Mouse (Mus musculus) erythroid progenitor cell, adult 5-6 weeks (primary cell): ENCODE data around the gene Chst11. TPM values are rescaled to one million over a fixed set of nuclear protein-coding genes. Genes with fewer than 3 reads are reported as not detected.

ENCODE experiments used
- ATAC-seq: replicated peaks from 2 replicates; pipeline ENCODE4 v1.8.0; 2016; ENCODE audit warnings: moderate number of reproducible peaks, mild to moderate bottlenecking, moderate TSS enrichment, inconsistent platforms; ENCODE audit not compliant: poor library complexity, low FRiP score, severe bottlenecking
- total RNA-seq, 2 experiments: library from RNA; stranded (forward) in 1 of 2; stranded (reverse) in 1 of 2; fragments of 150-400 nt in 1 of 2; fragments of 186-747, 209-891 nt in 1 of 2; gene quantifications; 2 replicates each; pipeline versions ENCODE4 v1.2.3 to v1.2.4; 2015 to 2017; ENCODE audit warnings: low replicate concordance in 2 of 2

Chst11 gene
- total RNA-seq, 2 experiments from 2014 or later = 15.9 to 17.2 TPM

DNA sequence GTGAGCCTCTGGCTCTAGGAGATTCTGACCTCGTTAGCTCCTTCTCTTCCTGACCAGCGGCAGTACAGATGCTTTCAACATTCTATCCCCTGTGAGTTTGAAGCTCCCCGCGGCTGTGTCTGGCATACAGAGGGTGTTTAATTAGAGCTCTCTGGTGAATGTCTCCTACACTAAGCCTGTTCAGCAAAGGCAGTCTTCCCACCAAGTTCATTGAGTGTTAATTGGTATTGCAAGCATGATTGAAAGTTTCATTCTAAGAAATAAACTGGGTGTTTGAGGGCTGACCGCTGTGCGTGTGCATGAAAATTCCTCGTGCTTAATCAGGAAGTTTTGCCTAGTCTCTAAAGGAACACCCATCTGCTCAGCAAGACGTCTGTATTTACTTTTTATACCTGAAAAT lies 173.0 kb downstream of the Chst11 start:
- ATAC-seq = no peak

DNA sequence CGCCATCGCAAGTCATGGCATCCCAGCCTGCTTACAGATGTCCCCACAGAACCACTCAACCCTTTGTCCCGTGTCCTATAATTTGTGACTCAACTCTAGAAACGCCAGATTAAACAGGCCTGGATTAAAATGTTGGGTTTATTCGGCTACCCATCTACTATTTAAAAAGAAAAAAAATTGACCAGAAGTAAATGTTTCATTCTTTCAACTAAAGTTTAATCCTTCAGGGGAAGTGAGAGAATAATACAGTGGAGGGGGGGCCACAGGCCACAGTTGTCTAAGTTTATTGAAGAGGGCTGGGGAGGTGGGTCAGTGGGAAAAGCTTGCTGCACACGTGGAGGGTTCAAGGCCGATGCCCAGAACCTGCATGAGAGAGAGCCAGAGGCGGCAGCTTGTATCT lies 173.9 kb downstream of the Chst11 start:
- ATAC-seq = no peak

DNA sequence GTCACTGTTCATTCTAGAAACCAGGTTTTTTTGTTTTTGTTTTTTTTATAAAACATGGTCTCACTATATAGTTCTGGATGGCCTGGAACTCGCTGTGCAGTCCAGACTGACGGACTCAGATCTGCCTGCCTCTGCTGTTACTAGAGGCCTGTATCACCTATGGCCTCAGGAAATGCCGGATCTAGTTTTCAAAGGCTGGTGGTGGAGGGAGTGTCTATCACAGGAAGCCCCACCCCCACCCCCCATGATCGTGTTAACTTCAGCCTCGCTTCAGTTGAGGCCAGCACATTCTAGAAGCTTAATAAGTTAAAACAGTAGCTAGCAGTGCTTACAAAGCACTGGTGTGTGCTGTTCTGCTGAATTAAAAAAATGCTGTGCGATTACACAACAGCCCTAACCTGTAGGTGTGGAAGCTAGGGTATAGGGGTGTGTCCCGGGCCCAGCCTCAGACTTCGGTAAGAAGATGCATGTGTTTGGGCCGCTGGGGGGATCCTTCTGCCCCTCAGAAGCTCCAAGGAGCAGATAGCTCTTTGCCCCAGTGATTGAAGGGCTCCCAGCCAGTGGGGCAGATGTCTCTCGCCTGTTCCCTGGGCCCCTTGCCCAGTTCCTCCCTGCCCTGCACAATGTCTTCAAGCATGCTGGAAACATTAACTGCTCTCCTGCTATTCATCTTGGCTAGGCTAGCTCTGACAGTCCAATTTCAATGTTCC lies 176.5 kb downstream of the Chst11 start:
- ATAC-seq = no peak

DNA sequence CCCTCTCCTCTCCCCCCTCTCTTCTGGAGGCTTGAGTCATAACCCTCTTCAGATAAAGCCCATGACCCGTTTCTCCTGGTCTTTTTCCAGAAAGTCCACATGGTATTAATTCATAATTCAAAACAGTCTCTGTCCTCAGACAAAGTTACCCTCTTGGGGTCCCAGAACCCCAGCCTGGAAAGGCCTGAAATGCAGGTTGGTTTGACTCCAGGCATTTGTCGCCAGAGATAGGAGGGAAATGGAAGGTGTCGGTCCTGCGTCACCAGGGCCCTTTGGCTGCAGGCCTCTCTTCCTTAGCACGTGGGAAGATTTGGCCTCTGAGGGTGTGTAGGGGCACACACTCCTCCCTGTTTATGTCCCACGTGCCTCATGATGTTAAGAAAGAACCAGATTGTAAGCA lies 178.6 kb downstream of the Chst11 start:
- ATAC-seq = no peak

DNA sequence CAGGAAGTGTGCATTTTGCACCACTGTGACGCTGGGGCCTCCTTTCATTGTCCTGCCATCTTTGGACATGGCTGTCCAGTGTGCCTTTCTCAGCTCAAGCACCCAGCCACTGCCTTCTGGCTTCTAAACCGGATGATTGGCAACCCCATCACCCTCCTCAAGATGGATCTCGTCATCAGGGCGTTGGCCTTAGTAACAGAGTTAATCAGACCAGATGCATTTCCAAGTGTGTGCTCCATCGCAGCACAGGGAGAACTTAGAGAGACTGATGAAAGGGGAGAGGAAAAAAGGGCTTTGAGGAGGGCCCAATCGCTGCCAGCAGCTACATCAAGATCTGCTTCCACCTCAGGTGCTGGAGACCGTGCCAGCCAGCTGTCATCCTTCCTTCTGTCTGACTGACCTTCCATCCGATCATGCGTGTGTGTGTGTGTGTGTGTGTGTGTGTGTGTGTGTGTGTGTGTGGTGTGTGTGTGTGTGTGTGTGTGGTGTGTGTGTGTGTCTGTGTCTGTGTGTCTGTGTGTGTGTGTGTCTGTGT lies 179.7 kb downstream of the Chst11 start:
- no peak for ATAC-seq

DNA sequence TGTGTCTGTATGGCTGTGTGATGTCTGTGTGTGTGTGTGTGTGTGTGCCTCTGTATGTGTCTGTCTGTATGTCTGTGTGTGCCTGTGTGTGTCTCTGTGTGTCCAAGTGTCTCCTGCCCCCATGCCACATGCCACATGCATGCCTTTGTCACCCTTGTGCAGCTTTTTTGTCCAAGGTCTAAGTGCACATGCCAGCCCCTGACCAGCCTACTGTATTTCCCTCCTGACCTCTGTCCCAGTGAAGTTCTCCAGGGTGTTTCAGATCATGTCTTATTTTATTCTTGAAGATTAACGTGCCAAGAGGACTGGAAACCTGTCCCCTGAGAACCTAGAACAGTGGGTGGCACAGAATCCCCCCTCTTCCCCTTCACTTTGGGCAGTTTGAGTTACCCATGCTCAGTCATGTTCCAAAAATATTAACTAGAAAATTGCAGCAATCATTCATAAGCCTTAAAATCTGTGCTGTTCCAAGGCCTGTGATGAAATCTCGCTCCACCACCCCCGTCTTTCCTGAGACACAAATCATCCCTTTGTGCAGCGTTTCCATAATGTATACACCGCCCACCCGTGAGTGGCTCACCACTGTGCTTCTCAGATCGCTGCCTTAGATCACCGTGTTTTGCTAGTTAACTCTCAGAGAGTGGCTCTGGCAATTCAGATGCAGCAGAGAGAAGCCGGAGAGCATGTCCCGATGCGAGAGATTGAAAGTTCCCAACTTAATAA lies 180.4 kb downstream of the Chst11 start:
- no peak for ATAC-seq

DNA sequence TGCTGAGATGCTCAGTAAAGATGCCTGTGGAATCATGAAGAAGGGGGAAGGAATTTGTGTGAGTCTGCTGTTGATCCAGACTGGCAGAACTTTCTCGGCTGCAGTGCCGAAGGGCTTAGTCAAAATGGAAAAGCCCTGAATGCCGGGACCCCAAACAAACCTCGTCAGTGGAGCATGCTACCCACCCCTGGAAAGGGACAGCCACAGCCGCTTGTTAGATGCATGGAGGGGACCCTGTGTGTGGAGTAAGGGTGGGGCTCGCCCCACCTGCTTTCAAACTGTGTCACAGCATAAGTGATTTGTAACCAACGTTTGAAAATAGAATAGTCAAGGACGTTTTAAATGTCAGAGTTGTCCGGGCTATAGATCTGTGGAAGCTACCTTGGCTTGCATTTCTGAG lies 181.0 kb downstream of the Chst11 start:
- no peak for ATAC-seq

DNA sequence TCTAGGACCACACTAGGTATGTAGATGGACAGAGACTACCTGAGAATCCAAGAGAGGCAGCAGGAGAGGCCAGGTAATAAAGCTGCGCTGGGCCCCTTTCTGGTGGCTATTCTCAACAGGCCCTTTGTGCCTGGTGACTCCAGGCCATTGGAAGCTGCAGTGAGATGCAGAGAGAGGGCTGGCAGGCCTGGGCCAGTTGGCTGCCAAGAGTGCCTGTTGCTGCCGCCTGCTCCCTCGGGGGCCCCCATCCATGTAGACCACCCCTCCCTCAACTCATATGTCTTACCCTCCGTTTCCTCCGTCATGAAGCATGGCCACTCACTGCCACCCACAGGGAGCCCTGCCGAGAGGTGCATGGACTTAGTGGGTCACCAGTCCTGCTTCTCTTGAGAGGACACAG lies 182.2 kb downstream of the Chst11 start:
- ATAC-seq = no peak

DNA sequence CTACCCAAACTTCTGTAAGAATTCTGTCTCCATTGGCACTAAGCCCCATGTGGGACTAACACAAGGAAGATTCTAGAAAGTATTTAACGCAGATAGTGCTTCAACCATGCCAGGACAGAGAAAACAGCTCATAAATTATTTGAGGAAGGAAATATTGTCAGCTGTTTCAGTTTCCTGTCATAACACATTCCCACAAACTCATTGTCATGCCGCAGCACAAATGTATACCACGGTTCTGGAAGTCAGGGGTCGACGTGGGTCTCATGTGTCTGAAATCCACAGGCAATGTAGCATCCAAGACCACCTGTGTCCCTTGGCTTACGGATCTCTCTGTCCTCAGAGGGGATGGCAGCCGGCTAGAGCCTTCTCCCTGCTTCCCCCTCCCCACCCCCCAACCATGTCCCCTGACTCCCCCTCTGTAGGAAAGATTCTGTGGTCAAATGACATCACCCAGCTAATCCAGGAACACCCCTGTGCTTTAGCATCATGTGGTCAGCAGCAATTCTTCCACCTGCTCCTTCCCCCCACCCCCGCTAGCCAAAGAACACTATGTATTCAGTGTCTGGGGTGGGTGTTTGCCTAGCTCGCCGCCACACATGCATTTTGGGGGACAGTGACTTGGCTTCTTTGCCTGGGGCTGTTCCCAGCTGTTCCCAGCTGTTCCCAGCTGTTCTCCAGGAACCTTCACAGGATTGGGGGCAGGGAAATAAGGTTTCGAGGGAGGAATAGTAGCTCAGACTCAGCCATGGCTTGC lies 183.2 kb downstream of the Chst11 start:
- no peak for ATAC-seq

DNA sequence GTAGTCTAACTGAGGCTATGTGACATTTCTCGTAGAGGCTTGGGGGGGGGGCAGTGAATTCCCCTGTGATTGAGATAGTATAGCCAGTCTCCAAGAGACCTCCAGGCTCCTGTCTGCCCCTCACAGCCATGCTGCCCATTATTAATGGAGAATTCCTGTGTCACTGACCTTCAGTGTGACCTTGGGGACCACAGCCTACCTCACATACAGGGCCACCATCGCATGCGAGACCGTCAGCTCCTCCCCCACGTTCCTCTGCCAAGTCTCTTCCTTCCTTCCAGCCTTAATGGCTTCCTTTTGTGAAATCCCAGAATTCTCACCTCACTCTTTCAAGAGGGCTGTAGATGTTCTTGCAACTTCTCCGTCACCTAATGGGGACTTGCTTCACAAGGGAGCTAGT lies 184.3 kb downstream of the Chst11 start:
- no peak for ATAC-seq

DNA sequence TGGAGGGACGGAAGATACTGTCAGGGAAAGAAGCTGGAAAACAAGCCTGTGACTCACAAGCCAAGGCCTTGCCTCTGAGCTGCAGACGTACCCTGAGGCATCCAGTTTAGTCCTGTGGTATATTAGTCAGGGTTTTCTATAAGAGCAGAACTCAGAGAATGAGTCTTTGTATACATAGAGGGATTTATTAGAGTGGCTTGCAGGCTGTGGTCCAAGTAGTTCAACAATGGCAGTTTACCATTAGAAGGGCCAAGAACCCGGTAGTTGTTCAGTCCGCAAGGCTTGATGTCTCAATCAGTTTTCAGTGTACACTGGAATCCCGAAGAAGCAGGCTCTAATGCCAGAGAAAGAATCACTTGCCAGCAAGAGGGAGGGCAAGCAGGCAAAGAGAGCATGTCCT lies 192.9 kb downstream of the Chst11 start:
- no peak for ATAC-seq

DNA sequence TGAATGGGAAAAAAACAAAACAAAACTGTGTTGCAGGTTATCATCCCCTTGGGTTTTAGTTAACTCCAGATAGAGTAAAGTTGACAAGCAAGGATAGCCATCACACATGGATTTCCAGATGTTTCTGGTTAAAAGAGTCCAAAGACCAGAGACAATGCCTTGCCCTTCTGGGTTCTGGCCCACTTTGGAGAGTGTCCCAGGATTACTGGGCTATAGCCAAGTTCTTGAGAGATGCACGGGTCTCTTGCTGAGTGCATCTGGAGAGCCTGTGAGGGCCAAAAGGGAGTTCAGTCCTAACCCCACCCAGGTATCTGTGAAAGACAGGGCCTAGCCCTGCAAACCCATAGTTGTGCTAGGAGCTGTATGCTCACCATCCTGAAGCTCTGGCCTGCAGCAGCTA lies 193.4 kb downstream of the Chst11 start:
- no peak for ATAC-seq

DNA sequence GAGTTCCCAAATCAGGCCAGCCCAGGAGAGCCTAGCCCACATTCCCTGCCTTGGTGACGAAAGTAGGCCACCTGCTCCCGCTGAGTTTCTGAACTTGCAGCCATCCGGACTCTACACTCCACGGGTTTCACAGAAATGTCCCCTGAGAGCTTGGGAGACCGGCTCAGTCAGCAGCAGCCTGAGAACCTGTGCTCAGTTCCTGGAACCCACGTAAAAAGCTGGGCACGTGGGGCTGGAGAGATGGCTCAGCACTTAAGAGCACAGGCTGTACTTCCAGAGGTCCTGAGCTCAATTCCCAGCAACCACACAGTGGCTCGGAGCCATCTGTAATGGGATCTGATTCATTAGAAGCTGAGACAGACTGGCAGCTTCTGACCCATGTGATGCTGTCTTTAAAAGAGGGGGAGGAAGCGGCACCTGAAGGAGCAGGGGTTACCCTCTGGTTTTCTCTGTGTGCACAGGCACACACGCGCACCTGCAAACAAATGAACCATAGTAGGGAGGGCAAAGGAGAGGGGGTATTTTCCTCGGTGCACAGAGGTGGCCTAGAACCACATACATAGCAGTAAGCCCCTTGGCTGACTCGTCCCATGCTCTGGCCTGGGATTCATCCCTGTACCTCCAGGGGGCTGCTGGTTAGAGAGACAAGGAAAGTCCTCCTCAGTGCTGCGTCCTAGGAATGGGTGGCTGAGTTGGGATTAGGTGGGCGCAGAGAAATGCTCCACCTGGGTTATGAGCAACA lies 196.7 kb downstream of the Chst11 start:
- no peak for ATAC-seq

DNA sequence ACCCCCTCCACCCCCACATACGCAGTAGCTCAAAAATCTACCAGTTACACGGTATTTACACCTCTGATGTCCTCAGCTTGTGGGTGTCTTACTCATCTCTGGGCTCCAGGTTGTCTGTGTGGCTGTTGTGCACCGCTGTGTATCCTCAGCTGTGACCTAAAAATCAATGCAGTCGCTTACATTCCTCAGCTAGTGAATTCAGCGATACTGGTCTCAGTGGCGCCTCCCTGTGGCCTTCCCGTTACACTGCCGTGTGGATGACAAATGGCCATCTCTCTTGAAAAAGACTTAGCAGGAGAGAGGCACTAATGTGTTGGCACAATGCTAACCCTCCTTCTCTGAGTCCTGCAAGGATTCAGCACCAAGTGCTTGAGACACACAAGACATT lies 197.3 kb downstream of the Chst11 start:
- ATAC-seq = no peak

DNA sequence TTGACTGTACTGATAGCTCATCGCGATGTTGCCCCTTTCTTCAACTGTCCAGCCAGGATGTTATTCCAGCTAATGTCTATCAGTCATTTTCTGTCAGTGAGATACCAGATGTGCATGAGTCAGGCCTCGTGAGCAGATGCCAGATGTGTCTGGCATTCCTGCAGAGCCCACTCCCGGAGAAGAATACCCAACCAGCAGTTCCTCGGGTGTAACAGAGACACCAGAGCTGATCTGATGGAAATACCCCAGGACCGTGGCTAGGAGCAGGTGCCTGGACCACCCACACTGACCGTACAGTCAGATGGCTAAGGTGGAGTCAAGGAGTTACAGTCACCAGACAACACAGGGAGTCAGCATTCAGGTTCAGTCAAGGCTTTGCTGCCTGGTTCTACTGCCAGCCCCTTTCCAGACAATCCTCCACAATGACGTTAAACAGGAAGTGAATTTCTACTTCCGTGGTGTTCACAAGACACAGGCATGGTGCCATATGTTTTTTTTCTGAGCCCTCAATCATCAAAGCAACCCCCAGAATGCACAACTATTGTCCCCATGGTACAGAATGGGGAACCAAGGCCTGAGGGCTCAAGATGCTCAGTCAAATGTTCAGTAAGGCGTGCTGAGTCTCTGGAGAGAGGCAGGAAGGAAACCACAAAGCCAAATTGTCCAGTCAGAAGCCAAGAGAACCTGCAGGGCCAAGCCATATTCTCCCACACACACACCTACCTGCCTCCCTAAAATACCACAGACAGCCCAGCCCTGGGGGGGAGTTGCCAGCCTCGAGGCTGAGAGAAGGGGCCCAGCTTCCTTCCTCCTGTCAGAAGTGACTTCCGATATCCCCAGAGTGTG lies 198.6 kb downstream of the Chst11 start:
- no peak for ATAC-seq

DNA sequence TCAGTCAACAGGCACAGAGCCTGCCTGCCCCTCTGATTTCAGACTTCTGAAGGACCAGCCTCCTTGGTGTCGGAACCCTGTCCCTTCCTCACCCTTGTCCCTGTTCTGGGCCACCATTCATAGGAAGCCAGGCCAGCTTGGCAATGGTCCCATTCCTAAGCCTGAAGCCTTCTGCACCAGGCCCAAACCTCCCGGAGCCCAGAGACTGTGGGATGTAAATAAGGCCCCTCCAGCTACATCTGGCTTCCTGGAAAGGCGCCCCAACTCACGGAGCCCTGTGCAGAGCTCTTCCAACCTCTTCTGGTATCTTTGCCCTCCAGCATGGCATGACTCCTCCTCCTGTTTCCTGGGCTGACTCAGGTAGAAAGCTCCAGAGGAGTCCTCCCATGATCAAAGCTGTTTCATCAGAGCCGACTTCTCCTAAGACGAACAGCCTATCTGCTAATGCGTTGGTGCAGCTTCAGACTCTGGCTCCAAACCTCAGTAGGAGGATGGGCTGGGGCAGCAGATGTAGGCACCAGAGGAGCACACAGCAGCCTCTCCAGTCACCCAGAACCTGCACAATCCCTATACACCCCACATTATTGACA lies 199.3 kb downstream of the Chst11 start:
- peak; percentile 25; the same call in 1 of the 2 replicates for ATAC-seq

DNA sequence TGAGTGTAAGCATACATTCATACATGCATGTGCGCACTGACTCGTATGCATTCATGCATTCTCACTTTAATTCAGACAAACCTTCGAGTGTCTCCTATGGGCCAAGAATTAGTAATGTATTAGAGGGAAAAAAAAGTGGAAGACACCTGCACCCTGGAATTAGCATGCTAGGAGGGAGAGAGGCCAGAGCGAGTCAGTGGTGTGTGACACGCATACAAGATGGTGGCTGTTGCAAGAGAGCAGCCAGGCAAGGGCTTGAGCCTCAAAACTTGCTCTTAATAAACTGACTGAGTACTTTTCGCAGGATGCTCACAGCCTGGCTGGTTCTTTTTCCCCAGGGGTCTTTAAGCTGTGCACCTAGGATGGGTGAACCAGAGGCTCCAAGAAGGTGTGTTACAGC lies 199.8 kb downstream of the Chst11 start:
- no peak for ATAC-seq

DNA sequence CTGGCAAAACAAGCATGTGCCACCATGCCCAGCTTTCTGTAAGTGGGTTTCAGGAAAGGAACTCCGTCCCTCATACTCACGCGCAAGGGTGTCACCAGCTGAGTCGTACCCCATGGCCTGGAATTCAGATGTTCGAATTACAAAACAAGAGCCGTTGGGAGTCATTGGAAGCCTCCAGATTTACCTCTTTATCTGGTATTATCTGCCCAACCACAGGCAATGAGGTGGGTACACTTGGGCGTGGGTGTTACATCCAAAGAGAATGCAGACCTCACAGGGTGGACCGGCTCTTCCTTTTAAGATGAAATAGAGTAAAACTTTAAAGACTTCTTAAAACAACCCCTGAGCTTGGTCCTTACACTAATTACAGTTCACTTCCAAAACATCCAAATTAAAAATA lies 200.9 kb downstream of the Chst11 start:
- no peak for ATAC-seq

DNA sequence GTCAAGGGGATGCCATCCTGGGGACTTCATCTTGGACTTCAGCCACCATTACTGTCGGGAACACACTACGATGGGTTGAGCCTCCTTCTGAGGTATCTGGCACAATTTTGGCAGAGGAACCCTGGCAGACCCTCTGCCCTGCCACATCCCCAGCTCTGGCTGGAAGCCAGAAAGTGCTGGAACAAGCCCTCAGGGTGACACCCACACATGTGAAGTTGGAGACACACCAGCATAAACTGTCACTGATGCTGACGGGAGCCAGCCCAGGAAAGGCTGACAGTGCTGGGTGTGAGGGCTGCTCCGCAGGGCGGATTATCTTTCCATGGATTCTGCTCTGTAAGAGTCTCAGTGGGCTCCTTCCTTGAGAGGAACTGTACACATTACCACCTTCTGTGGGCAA lies 201.7 kb downstream of the Chst11 start:
- no peak for ATAC-seq
